Mouse (Mus musculus) cortical plate, adult 2 months (tissue): ENCODE data around the gene Josd2.

Source experiments
- CTCF ChIP-seq: fragments of 200-500 bp; IDR thresholded peaks from 2 replicates; pipeline ENCODE4 v1.5.1; 2011; ENCODE audit warnings: mild to moderate bottlenecking, control low read depth, low read length; ENCODE audit not compliant: insufficient read depth; ENCODE audit errors: extremely low read depth
- POLR2A ChIP-seq: fragments of 200-500 bp; IDR thresholded peaks from 2 replicates; pipeline ENCODE4 v1.6.1; 2011; ENCODE audit warnings: mild to moderate bottlenecking, low read length, control low read depth; ENCODE audit not compliant: insufficient read depth; ENCODE audit errors: extremely low read depth

GRCm38 (mm10) chr7:44491391-44491790, 23.6 kb downstream of the Josd2 start:
- TF ChIP-seq POLR2A: no peak
- no peak for TF ChIP-seq CTCF
